Mouse (Mus musculus) liver, postnatal 0 days (tissue): ENCODE results near the gene Gorab. TPM values are rescaled to one million over a fixed set of nuclear protein-coding genes. Genes with fewer than 3 reads are reported as not detected.

Experiments used
- ATAC-seq: fragments of 200-750 bp; cut with Nextera tagmentation; 2 replicates; pipeline ENCODE4 v1.8.0; 2017; ENCODE audit warnings: mild to moderate bottlenecking, moderate library complexity
- DNase-seq: peaks from one replicate; pipeline ENCODE4 v3.0.0-alpha.2; 2016
- H3K27ac ChIP-seq: fragments of 300-500 bp; sonication (generic); 2 replicates; pipeline ENCODE4 v1.5.1; 2014; ENCODE audit warnings: antibody characterized with exemption, moderate library complexity, mild to moderate bottlenecking, low read depth
- H3K27me3 ChIP-seq: fragments of 300-500 bp; sonication (generic); 2 replicates; pipeline ENCODE4 v1.6.1; 2014; ENCODE audit warnings: low read length, control low read depth, mixed read lengths; ENCODE audit not compliant: insufficient read depth
- H3K36me3 ChIP-seq: fragments of 300-500 bp; sonication (generic); replicated peaks from 2 replicates; pipeline ENCODE4 v1.6.1; 2014; ENCODE audit warnings: mild to moderate bottlenecking, control low read depth, low read length, moderate library complexity, mixed read lengths; ENCODE audit not compliant: insufficient read depth
- H3K4me1 ChIP-seq: fragments of 300-500 bp; sonication (generic); 2 replicates; pipeline ENCODE4 v1.6.1; 2014; ENCODE audit warnings: antibody characterized with exemption, mild to moderate bottlenecking, control low read depth; ENCODE audit not compliant: insufficient read depth
- H3K4me2 ChIP-seq: fragments of 300-500 bp; sonication (generic); 2 replicates; pipeline ENCODE4 v1.6.1; 2014; ENCODE audit warnings: low read depth, mild to moderate bottlenecking, low read length, moderate library complexity, mixed read lengths
- H3K4me3 ChIP-seq: fragments of 300-500 bp; sonication (generic); 2 replicates; pipeline ENCODE4 v1.5.1; 2014; ENCODE audit warnings: low read depth, low read length
- H3K9ac ChIP-seq: fragments of 300-500 bp; sonication (generic); replicated peaks from 2 replicates; pipeline ENCODE4 v1.6.1; 2014; ENCODE audit warnings: mild to moderate bottlenecking, moderate library complexity
- H3K9me3 ChIP-seq: fragments of 300-500 bp; sonication (generic); 2 replicates; pipeline ENCODE4 v1.6.1; 2016; ENCODE audit warnings: mild to moderate bottlenecking, control low read depth, low read length, mixed read lengths
- CTCF ChIP-seq: sonication (generic); IDR thresholded peaks from 2 replicates; pipeline ENCODE4 v1.5.1; 2016; ENCODE audit warnings: antibody characterized with exemption, low read depth
- EP300 ChIP-seq: IDR thresholded peaks from 2 replicates; pipeline ENCODE4 v1.6.1; 2016; ENCODE audit warnings: antibody characterized with exemption, low read depth, mild to moderate bottlenecking
- WGBS: fragments of 180-500 bp; shearing (Covaris S2); extraction: QIAGEN DNeasy Blood & Tissue Kit; methylation state at CpG from one replicate; pipeline ENCODE4 v1.1.7; 2014; ENCODE audit not compliant: insufficient replicate concordance; 5-methylcytosine and 5-hydroxymethylcytosine counted together
- polyA plus RNA-seq: library from polyadenylated mRNA; unstranded; fragments of >200 nt; fragmentation: Nextera tagmentation; extraction: Ambion mirVana; gene quantifications from 2 replicates; pipeline ENCODE4 v1.2.1, GENCODE M21; 2015

Gorab gene
- polyA plus RNA-seq, 1 experiment from 2014 or later: 3.4 TPM

DNA sequence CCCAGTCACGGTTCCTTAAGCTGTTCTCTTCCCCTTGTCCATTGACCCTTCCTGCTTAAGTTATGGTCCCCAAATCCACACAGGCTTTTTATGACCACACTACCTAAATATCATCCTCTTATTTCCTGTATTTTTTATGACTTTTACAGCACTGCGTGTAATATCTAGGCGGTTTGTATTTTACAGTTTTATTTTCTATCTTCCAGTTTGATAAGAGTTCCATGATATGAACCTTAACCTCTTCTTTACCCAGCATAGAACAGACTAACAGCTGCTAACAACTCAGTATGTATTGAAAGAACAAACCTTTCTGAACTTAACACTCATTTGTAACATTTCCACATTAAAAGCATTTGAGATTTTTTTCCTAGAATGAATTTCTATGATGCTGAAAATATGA, 2.7 kb upstream of the Gorab start:
- Histone ChIP-seq H3K27me3 (no peaks in the 10 kb centered on the region), H3K4me1 (peaks cover 16% of the 10 kb centered on the region), H3K4me3 (no peak overlapping the region), H3K27ac (no peak overlapping the region), H3K36me3 (no peaks in the 10 kb centered on the region), H3K9me3 (no peaks in the 10 kb centered on the region), H3K9ac (no peak overlapping the region), H3K4me2 (no peak overlapping the region)
- no peak for TF ChIP-seq EP300
- no peak for TF ChIP-seq CTCF
- no peak for DNase-seq
- 72% methylated on average over 3 of the region's 3 CpGs for WGBS
- no peak for ATAC-seq

DNA sequence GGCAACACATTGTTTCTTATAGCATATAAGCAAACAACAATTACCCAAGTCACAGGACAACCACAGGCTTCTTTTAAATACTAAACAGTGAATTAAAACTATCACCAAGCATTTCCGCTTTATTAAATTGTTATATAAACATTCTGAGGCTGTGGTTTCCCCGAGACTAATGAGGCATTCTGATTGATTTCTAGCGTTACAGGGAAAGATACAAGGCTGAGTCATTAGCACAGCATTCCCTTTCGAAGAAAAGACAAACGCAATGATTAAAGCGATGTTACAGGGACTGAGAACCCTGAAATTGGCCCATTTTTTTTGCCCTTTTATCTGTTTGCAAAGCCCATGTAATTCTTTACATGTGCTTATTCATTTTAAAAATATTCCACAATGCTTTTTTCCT, 12.1 kb downstream of the Gorab start:
- WGBS: 80% methylated on average over 6 of the region's 6 CpGs
- H3K4me3 ChIP-seq: no peak overlapping the region
- no peak overlapping the region for H3K9ac ChIP-seq
- no peak overlapping the region for H3K4me2 ChIP-seq
- DNase-seq (no peak), ATAC-seq (no peak)
- H3K9me3 ChIP-seq: no peaks in the 10 kb centered on the region
- H3K27me3 ChIP-seq: no peaks in the 10 kb centered on the region
- H3K4me1 ChIP-seq: no peaks in the 10 kb centered on the region
- no peak overlapping the region for H3K27ac ChIP-seq
- TF ChIP-seq CTCF (no peak), EP300 (no peak)
- H3K36me3 ChIP-seq: peaks cover 36% of the 10 kb centered on the region

GRCm38 (mm10) chr1:163390044-163390443, 13.4 kb downstream of the Gorab start:
- no peaks in the 10 kb centered on the region for H3K27me3 ChIP-seq
- ATAC-seq: no peak
- no peak overlapping the region for H3K4me3 ChIP-seq
- H3K4me2 ChIP-seq: no peak overlapping the region
- peaks cover 39% of the 10 kb centered on the region for H3K36me3 ChIP-seq
- no peak overlapping the region for H3K27ac ChIP-seq
- no peaks in the 10 kb centered on the region for H3K4me1 ChIP-seq
- TF ChIP-seq CTCF (no peak), EP300 (no peak)
- DNase-seq: no peak
- no peaks in the 10 kb centered on the region for H3K9me3 ChIP-seq
- WGBS: 57% methylated on average over 4 of the region's 4 CpGs
- no peak overlapping the region for H3K9ac ChIP-seq

DNA sequence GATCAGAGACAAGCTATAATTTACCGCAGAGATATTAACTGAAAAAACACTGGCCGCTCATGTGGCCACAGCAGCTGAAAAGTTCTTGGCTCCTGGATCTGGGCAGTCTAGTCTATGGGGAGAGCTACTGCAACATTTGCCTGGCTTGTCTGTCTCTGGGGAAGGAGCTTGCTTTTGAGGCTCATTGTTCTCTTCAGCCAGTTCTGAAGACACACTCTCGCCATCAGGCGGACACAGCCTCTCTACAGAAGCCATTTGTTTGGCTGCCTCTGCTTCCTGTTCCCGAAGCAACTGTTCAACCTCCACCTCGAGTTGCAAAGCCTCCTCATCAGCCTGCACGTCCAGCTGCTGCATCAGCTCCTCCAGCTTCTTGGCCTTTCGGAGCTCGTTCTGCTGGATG, 17.3 kb downstream of the Gorab start:
- H3K4me1 ChIP-seq: no peaks in the 10 kb centered on the region
- H3K9ac ChIP-seq: no peak overlapping the region
- H3K9me3 ChIP-seq: no peaks in the 10 kb centered on the region
- DNase-seq (no peak), ATAC-seq (no peak)
- no peak overlapping the region for H3K4me2 ChIP-seq
- 86% methylated on average over 9 of the region's 9 CpGs for WGBS
- no peak overlapping the region for H3K27ac ChIP-seq
- H3K36me3 ChIP-seq: peaks cover 18% of the 10 kb centered on the region
- no peak for TF ChIP-seq CTCF
- TF ChIP-seq EP300: no peak
- H3K4me3 ChIP-seq: no peak overlapping the region
- H3K27me3 ChIP-seq: no peaks in the 10 kb centered on the region

GRCm38 (mm10) chr1:163383442-163384027, 19.9 kb downstream of the Gorab start:
- TF ChIP-seq EP300 (no peak), CTCF (no peak)
- Histone ChIP-seq H3K4me1 (no peaks in the 10 kb centered on the region), H3K9me3 (no peaks in the 10 kb centered on the region), H3K36me3 (peaks cover 14% of the 10 kb centered on the region), H3K27me3 (no peaks in the 10 kb centered on the region), H3K27ac (no peak overlapping the region), H3K9ac (no peak overlapping the region), H3K4me3 (no peak overlapping the region), H3K4me2 (no peak overlapping the region)
- WGBS: 32% methylated on average over 5 of the region's 5 CpGs
- peak; percentile 64 for ATAC-seq
- no peak for DNase-seq

- Histone ChIP-seq H3K9ac (no peak overlapping the region), H3K9me3 (no peaks in the 10 kb centered on the region), H3K4me2 (no peak overlapping the region), H3K27me3 (no peaks in the 10 kb centered on the region), H3K4me3 (no peak overlapping the region), H3K36me3 (peaks cover 14% of the 10 kb centered on the region), H3K27ac (no peak overlapping the region), H3K4me1 (no peaks in the 10 kb centered on the region)
- ATAC-seq (peak; percentile 61; the same call in 1 of the 2 replicates), DNase-seq (no peak)
- no peak for TF ChIP-seq EP300
- TF ChIP-seq CTCF: no peak
- WGBS: 70% methylated on average over 10 of the region's 10 CpGs
Measured at GRCm38 (mm10) chr1:163382048-163382719, 21.3 kb downstream of the Gorab start.
